Mouse (Mus musculus) frontal cortex, postnatal 36 days (tissue): Measurements from ENCODE around the gene 2310030G06Rik.

Experiments
- DNase-seq, 2 experiments: peaks; one replicate each; pipeline ENCODE4 v3.0.0; 2022; ENCODE audit warnings: low spot score in 2 of 2

The 2310030G06Rik gene

DNA sequence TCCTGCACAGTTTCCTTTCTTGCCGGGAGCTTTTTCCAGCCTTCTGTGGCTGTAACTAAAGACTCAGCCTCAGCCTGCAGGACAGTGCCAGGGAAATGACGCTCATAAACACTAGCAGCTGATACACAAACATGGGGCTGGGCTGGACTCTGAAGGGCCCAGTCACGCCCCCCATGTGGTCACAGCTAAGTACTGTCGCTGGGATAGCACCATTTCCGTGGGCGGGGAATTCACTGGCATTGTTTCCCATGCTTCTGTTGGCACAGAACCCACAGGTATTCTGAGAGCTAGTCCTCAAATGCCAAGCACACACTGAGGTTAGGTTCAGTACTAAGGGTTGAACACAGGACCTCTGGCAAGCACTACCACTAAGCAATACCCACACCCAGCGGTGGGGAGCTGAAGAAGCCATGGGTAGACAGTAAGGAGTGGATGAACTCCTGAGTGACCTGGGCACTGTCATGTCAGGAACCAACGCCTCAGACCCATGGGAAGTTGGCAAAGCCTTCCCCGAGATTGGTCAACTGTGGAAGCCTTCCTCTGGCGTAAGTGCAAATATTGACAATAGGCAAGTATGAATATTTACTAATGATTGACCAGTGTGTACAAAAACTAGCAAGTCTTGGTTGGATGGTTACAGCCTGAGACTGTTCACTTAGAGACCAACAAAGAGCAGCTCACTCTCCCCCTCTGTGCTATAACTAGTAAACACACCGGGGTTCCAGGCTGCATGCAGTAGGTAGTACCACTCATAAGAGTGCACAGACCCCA, 45.2 kb downstream of the 2310030G06Rik start:
- no peak for DNase-seq

DNA sequence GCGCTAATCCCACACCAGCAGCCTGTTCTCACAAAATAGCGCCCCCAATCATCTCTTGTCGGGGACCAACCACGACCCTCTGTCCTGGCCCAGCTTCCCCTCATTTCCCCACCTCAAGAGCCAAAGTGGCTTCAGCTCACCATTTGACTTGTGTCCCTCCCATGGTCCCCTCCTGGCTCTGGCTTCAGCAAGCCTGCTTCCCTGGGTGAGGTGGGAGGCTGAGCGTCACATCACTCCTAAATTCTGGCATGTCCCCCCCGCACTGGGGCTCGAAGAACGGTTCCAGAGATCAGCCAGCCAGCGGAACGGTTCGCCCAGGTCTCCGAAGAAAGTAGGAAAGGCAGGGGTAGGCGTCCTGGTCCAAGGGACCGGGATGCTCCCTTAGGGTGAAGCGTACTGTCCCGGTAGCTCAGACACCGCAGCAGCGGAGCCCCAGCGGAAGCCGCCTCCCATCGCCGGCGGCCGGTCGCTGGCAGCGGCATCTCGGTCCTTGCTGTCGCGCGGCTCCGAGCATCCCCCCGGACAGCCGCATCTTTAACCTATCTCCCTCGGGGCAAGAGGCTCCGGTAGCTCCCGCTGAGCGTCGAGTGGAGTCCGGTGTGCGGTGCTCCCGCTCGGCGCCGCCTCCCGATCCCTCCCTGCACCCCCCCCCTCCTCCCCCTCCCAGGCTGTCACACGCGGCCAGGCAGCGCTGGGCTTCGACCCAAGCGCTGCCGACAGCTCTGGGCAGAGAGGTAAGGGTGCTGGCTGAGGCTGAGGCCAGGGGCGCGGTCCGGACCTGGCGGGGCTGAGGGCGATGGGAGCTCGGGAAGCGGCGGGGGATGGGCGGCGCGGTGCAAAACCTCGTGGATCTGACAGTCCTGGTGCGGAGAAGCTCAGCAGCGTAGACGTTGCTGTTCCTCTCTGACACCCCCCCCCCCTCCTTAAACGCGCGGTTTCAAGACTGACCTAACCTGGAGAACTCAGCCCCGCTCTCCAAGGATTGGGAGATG, 47.6 kb downstream of the 2310030G06Rik start:
- peak; percentile 59 to 71 for DNase-seq

DNA sequence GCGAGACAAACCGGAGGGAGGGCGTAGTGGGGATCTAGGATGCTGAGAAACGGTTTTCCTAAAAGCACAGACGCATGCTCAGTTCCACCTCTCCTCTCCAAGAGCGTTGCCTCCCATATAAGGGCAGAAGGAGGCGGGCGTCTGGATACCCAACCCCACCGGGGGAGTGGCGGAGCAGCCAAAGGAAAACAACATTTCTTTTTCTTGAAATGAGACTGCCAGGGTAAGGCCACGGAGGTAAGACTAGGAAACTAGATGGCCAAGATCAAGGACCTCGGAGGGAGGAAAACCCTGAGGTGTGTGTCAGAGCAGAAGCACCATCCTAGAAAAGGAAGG, 48.7 kb downstream of the 2310030G06Rik start:
- peak; percentile 86 for DNase-seq

DNA sequence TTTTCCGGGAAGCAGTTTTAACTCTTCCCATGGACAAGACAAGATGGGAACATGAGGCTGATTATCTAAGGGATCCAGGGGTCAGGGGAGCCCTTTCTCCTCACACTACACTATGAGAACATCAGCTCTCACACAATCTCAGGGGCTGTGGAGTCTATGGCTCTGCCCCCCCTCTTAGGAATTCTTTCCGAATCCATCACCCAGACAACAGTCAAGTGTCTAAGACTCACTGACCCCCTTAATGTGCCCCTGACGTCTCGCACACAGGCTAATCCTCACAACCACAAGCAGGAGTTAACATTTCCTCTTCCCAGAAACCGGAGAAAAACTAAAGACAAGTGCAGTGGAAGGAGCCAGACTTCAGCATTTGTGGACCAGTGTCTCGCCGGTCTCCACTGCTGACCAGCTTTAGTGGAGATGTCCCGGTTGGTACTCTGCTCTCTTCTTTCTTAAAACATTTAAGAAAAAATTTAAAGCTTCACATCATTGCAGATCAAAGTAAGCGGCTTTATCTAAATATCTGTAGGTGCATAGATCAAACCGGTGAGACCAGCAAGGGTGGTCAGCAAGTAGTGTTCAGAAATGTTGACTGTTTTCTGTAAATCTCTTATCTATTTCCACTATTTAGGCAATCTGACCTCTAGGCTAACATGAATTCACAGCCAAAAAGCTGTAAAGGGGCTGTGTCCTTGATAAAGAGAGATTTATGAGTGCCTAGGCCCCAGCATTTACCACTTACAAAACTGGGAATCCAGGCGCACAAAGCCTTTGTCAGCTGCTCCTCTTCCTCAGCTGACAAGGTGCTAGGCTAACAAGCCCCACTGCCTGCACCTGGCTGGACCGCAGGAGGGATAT, 49.3 kb downstream of the 2310030G06Rik start:
- DNase-seq: no peak

DNA sequence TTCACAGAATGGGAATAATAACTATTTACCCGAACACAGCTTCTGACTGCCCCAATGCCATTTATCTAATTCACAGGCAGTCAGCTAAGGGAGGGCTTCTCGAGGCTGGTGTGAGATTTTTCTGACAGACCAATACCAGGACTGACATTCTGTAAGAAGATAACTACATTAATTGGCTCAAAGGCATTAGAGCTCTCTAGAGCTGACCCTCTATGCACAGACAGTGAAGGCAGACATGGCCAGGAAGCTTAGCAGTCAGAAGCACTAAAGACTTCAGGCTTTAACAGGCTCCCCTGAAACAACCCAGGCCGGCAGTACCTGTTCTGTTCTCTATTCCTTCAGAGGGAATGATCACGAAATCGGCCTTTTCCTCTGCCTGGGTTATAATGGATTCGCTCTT, 51.2 kb downstream of the 2310030G06Rik start:
- no peak for DNase-seq

DNA sequence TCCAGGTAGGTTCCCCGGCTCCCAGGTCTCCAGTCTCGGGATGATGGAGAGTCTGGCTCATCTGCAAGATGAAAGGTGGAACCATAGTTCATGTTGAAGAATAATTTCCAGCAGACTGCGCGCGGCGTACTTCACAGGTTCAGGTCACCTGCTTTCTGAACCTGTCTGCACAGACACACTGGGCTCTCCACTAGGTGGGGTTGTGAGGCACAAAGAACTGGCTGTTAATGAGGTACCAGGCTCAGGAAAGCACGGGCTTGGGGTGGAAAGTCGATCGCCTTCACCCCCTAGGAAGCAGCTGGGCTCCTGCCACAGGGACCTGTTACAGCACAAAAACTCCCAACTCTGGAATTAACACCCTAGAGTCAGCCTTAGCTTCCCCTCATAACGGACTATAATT, 52.7 kb downstream of the 2310030G06Rik start:
- DNase-seq: no peak

DNA sequence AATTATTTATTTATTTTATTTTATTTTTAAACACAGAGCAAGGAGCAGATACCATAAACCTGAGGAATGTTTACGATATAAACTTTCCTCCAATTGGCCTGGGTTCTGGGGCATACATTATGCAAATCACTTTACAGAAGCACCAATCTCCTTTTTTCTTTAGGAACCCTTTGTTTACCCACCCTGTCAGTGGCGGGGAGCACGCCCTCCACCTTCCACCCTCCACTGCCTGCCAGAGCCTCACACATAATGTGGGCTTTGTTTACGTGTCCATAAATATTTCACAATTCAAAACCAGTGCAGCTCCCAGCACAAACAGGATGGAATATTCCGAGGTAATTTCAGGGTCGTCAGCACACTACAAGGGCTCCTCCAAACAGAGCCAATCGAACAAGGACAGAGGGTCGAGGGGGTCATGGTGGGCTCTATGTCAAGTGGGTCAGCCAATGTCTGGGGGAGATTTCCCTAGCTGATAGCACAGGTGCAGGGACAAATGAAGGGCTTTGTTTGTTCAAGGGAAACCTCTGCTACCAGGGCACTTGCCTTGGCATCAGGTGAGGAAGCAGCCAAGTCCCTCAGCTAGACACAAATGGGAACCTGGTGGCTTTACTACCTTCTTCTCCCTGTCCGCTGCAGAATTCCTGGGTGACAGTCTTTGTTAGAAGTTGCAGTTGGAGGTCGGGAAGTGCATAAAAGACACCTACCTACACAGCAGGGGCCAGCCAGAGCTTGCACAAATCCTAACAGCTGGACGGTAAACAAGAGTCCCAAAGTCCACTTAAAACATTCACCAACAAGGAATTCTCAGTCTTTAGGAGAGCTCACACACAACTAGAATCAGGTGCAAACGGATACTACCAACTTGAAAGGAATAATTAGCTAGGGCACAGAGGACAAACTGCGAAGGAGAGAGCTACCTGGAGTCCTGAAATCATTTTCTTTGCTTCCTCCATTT, 53.4 kb downstream of the 2310030G06Rik start:
- DNase-seq: no peak
